In the genomic region with DNA sequence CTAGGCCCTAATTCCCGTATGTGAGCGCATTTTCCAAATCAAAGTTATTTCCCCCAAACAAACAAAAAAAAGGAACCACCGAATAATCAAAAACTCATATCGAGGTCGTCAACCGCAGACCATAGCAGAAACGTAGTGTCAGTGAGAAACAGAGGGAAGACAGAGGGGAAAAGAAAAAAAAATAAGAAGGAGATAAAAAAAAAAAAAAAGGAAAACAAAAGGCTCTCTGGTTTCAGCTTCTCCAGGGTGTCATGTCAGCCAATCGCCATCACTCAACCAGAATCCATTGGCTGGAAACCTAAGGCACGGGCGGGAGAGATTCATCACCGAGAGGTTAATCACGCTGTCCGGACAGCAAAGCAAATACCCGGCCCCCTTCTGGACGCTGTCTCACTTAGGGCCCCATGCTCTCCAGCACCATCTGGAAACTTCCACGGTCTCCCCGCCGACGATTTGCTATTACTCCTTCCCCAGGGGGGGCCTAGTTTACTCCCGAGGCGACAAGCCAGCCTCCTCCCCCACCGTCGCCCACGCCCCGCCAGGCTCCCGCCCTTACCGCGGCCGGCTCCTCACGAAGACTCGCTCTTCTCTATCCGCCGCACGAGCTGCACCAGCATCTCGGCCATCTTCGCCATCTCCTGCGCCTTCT, we compare ENCODE assay signal across 8 mouse cellular contexts. TPM values are rescaled to one million over a fixed set of nuclear protein-coding genes. Genes with fewer than 3 reads are reported as not detected.
DNase-seq lines count a peak whose midpoint lies in the region.
"Not testable (repeated sequence)": the region's sequence is repeated elsewhere in the genome, so short reads cannot be mapped to it uniquely, and the experiment has no call there.

No protein-coding gene starts in this region.

- WGBS in macrophage (ENCODE audit: missing documents): 0% methylated on average over 23 of the region's 37 CpGs

- H3K79me2 ChIP-seq in macrophage (ENCODE audit: inconsistent target): peaks cover 16% of the 10 kb centered on the region

- peak; percentile 83 to 93 for DNase-seq in adrenal gland, adult (ENCODE audit: inconsistent age in 2 of 2, low spot score in 1 of 2)
- DNase-seq in embryo, embryonic 10 days (ENCODE audit: low spot score): peak; percentile 72
- DNase-seq in gastrocnemius, postnatal 10 days: peak; percentile 71
- DNase-seq in induced T-regulatory cell, adult 2 months (ENCODE audit: low read depth): peak; percentile 75
- peak; percentile 58 to 69 for DNase-seq in left cerebral cortex, adult 8-10 months (ENCODE audit: low spot score in 2 of 2)
- DNase-seq in right cerebral cortex, adult 2 months (ENCODE audit: low spot score in 2 of 2): peak; percentile 73 to 79
- peak; percentile 62 for DNase-seq in urinary bladder, adult 2 months (ENCODE audit: low spot score)

- peak overlapping the region; percentile 62 for H3K27ac ChIP-seq in macrophage

- H3K36me3 ChIP-seq in macrophage (ENCODE audit: inconsistent target): not testable (repeated sequence)

- H3K4me3 ChIP-seq in macrophage (ENCODE audit: inconsistent target): peak overlapping the region; percentile 65

RNA-seq across cellular contexts. Expression of gene Mrfap1, which starts 0.8 kb away (rescaled TPM):
- 100 to 1,000 TPM; 319 to 321 TPM for total RNA-seq in gastrocnemius, postnatal 10 days (2021)
- 100 to 1,000 TPM; 439 to 442 (median 441) TPM for total RNA-seq in left cerebral cortex, adult 8-10 months (2022)
- 10 to 100 TPM in 23 of 26 experiments, 1 to 10 TPM in 3; 8.0 to 64.4 (median 18.6) TPM for total RNA-seq in macrophage (2018; cell fraction: chromatin; rRNA removed)
- total RNA-seq in macrophage (2018; cell fraction: cytosol; rRNA removed): 100 to 1,000 TPM; 197 to 301 (median 249) TPM
- total RNA-seq in macrophage (2018; cell fraction: nucleus; rRNA removed): 100 to 1,000 TPM in 12 of 26 experiments, 10 to 100 TPM in 14; 51.7 to 191 (median 99.4) TPM
- 220 to 289 TPM (median 288 TPM) in 3 replicates for polyA plus RNA-seq in macrophage (2018)
- polyA plus RNA-seq in urinary bladder, adult 2 months (2012; rRNA removed): 181 and 226 TPM in 2 replicates

RNA-seq across cellular contexts. Expression of gene Man2b2, which starts 34.7 kb away (rescaled TPM):
- 10 to 100 TPM; 12.1 to 15.1 TPM for total RNA-seq in gastrocnemius, postnatal 10 days (2021)
- 10 to 100 TPM; 33.6 to 46.8 (median 36.7) TPM for total RNA-seq in left cerebral cortex, adult 8-10 months (2022)
- total RNA-seq in macrophage (2018; cell fraction: chromatin; rRNA removed): 100 to 1,000 TPM in 13 of 26 experiments, 10 to 100 TPM in 13; 21.3 to 170 (median 104) TPM
- total RNA-seq in macrophage (2018; cell fraction: cytosol; rRNA removed): 100 to 1,000 TPM; 128 to 233 (median 173) TPM
- total RNA-seq in macrophage (2018; cell fraction: nucleus; rRNA removed): 100 to 1,000 TPM in 25 of 26 experiments, 10 to 100 TPM in 1; 50.2 to 242 (median 166) TPM
- polyA plus RNA-seq in macrophage (2018): 128 to 211 TPM (median 192 TPM) in 3 replicates
- 42.0 and 46.6 TPM in 2 replicates for polyA plus RNA-seq in urinary bladder, adult 2 months (2012; rRNA removed)

RNA-seq across cellular contexts. Expression of gene Bloc1s4, which starts 47.3 kb away (rescaled TPM):
- 10 to 100 TPM in 1 of 2 experiments, 1 to 10 TPM in 1; 9.8 to 11.0 TPM for total RNA-seq in gastrocnemius, postnatal 10 days (2021)
- total RNA-seq in left cerebral cortex, adult 8-10 months (2022): 10 to 100 TPM; 13.5 to 17.0 (median 14.1) TPM
- 10 to 100 TPM in 8 of 26 experiments, 1 to 10 TPM in 18; 1.0 to 15.7 (median 7.3) TPM for total RNA-seq in macrophage (2018; cell fraction: chromatin; rRNA removed)
- total RNA-seq in macrophage (2018; cell fraction: cytosol; rRNA removed): 10 to 100 TPM; 15.1 to 21.6 (median 18.8) TPM
- total RNA-seq in macrophage (2018; cell fraction: nucleus; rRNA removed): 10 to 100 TPM in 20 of 26 experiments, 1 to 10 TPM in 6; 4.6 to 20.4 (median 12.9) TPM
- polyA plus RNA-seq in macrophage (2018): 6.8 to 19.4 TPM (median 17.0 TPM) in 3 replicates
- polyA plus RNA-seq in urinary bladder, adult 2 months (2012; rRNA removed): 19.0 and 26.2 TPM in 2 replicates

Comparison
In these comparisons a context has a peak if more than half of its experiments do, and no peak if none do; other contexts are left out.
1. Peak in every context shown above with its lines: DNase-seq, H3K4me3 ChIP-seq and H3K27ac ChIP-seq.